Mouse (Mus musculus): ENCODE results near the gene Il18. TPM values are rescaled to one million over a fixed set of nuclear protein-coding genes. Genes with fewer than 3 reads are reported as not detected.
A peak's percentile ranks its signal among the peaks of the same experiment; 100 is the strongest.

Il18 gene
- total and polyA plus RNA-seq, 3 experiments: not detected

- H3K9me3 ChIP-seq (replicated peaks; ENCODE audit: insufficient read depth, low read length): no peaks in the 10 kb centered on the region
- H3K27me3 ChIP-seq (ENCODE audit: control insufficient read depth in 1 of 2, insufficient read depth in 2 of 2, low read length in 2 of 2): no peaks in the 10 kb centered on the region
- no peak overlapping the region for H3K9ac ChIP-seq (ENCODE audit: control insufficient read depth, low read depth, low read length, poor library complexity, severe bottlenecking)
- peaks cover 3 to 18% of the 10 kb centered on the region in 2 experiments; a peak in 3 of 4 replicates for H3K36me3 ChIP-seq (ENCODE audit: control insufficient read depth in 1 of 2, insufficient read depth in 2 of 2, low read length in 2 of 2)
- DNase-seq (ENCODE audit: low read depth, low spot score): no peak
- no peak overlapping the region for H3K4me3 ChIP-seq (ENCODE audit: control insufficient read depth in 1 of 2, insufficient read depth in 1 of 2, low read depth in 2 of 2, low read length in 2 of 2)
- no peaks in the 10 kb centered on the region for H3K4me1 ChIP-seq (ENCODE audit: control insufficient read depth in 1 of 2, insufficient read depth in 2 of 2, low read length in 2 of 2)
- no peaks in the 10 kb centered on the region; the same call in 1 of the 2 replicates for H3K79me2 ChIP-seq (ENCODE audit: control insufficient read depth, insufficient read depth, low read length, poor library complexity)
- TF ChIP-seq POLR2AphosphoS2 (IDR thresholded peaks at IDR 0.05; ENCODE audit: low read length): 0 out of 2 replicates have a peak, but pooled peaks have one; percentile 53
- TF ChIP-seq ZMIZ1 (IDR thresholded peaks at IDR 0.05; ENCODE audit: low read depth, low read length): no peak
- no peak for TF ChIP-seq MXI1 (IDR thresholded peaks at IDR 0.05; ENCODE audit: low read depth, low read length)
- H3K27ac ChIP-seq (ENCODE audit: control insufficient read depth, low read depth, low read length): no peak overlapping the region
These were observed 40.3 kb downstream of the Il18 start for GRCm38 (mm10) chr9:50594794-50595417.

- Histone ChIP-seq H3K36me3 (ENCODE audit: control insufficient read depth in 1 of 2, insufficient read depth in 2 of 2, low read length in 2 of 2) (peaks cover 17 to 26% of the 10 kb centered on the region in 2 experiments), H3K79me2 (ENCODE audit: control insufficient read depth, insufficient read depth, low read length, poor library complexity) (peaks cover 16% of the 10 kb centered on the region), H3K4me1 (ENCODE audit: control insufficient read depth in 1 of 2, insufficient read depth in 2 of 2, low read length in 2 of 2) (peaks cover 1 to 11% of the 10 kb centered on the region in 2 experiments; a peak in 2 of 4 replicates), H3K27ac (ENCODE audit: control insufficient read depth, low read depth, low read length) (no peak overlapping the region), H3K9ac (ENCODE audit: control insufficient read depth, low read depth, low read length, poor library complexity, severe bottlenecking) (no peak overlapping the region), H3K27me3 (ENCODE audit: control insufficient read depth in 1 of 2, insufficient read depth in 2 of 2, low read length in 2 of 2) (no peaks in the 10 kb centered on the region), H3K9me3 (replicated peaks; ENCODE audit: insufficient read depth, low read length) (no peaks in the 10 kb centered on the region), H3K4me3 (ENCODE audit: control insufficient read depth in 1 of 2, insufficient read depth in 1 of 2, low read depth in 2 of 2, low read length in 2 of 2) (no peak overlapping the region)
- DNase-seq (ENCODE audit: low read depth, low spot score): no peak
- TF ChIP-seq TAL1 (IDR thresholded peaks at IDR 0.05; ENCODE audit: low read length) (no peak), ZKSCAN1 (IDR thresholded peaks at IDR 0.05; ENCODE audit: low read depth, low read length) (no peak), MAZ (IDR thresholded peaks at IDR 0.05; ENCODE audit: low read depth, low read length) (no peak), POLR2AphosphoS2 (IDR thresholded peaks at IDR 0.05; ENCODE audit: low read length) (no peak), UBTF (IDR thresholded peaks at IDR 0.05; ENCODE audit: borderline replicate concordance, insufficient read depth, low read depth, low read length) (no peak), POLR2AphosphoS5 (IDR thresholded peaks at IDR 0.05; ENCODE audit: borderline replicate concordance, low read depth, low read length) (no peak), CTCF (IDR thresholded peaks at IDR 0.05 in 2 of 3, conservative IDR thresholded peaks at IDR 0.05 in 1 of 3; ENCODE audit: control insufficient read depth in 1 of 3, insufficient read depth in 1 of 3, low read depth in 2 of 3, low read length in 3 of 3, poor library complexity in 1 of 3, severe bottlenecking in 1 of 3) (no peak), TBP (IDR thresholded peaks at IDR 0.05; ENCODE audit: low read depth, low read length) (no peak), TCF12 (IDR thresholded peaks at IDR 0.05; ENCODE audit: low read depth, low read length) (no peak), USF2 (IDR thresholded peaks at IDR 0.05; ENCODE audit: borderline replicate concordance in 1 of 2, insufficient read depth in 1 of 2, low read depth in 1 of 2, low read length in 2 of 2) (no peak)
These were observed 42.3 kb downstream of the Il18 start for GRCm38 (mm10) chr9:50596973-50597372.

GRCm38 (mm10) chr9:50601536-50601935, 46.9 kb downstream of the Il18 start:
- Histone ChIP-seq H3K9me3 (replicated peaks; ENCODE audit: insufficient read depth, low read length) (no peaks in the 10 kb centered on the region), H3K9ac (ENCODE audit: control insufficient read depth, low read depth, low read length, poor library complexity, severe bottlenecking) (peak overlapping the region; percentile 46), H3K4me1 (ENCODE audit: control insufficient read depth in 1 of 2, insufficient read depth in 2 of 2, low read length in 2 of 2) (peaks cover 1 to 23% of the 10 kb centered on the region in 2 experiments; a peak in 2 of 4 replicates), H3K36me3 (ENCODE audit: control insufficient read depth in 1 of 2, insufficient read depth in 2 of 2, low read length in 2 of 2) (peaks cover 28 to 30% of the 10 kb centered on the region in 2 experiments), H3K79me2 (ENCODE audit: control insufficient read depth, insufficient read depth, low read length, poor library complexity) (peaks cover 47% of the 10 kb centered on the region), H3K27ac (ENCODE audit: control insufficient read depth, low read depth, low read length) (peak overlapping the region; percentile 67), H3K4me3 (ENCODE audit: control insufficient read depth in 1 of 2, insufficient read depth in 1 of 2, low read depth in 2 of 2, low read length in 2 of 2) (peak overlapping the region; percentile 37 to 63), H3K27me3 (ENCODE audit: control insufficient read depth in 1 of 2, insufficient read depth in 2 of 2, low read length in 2 of 2) (no peaks in the 10 kb centered on the region)
- TF ChIP-seq MAFK (IDR thresholded peaks at IDR 0.05; ENCODE audit: borderline replicate concordance, low read depth, low read length) (no peak), TBP (IDR thresholded peaks at IDR 0.05; ENCODE audit: low read depth, low read length) (peak; percentile 42; the same call in 1 of the 2 replicates), ETS1 (IDR thresholded peaks at IDR 0.05; ENCODE audit: low read depth, low read length) (0 out of 2 replicates have a peak, but pooled peaks have one; percentile 13), MYC (IDR thresholded peaks at IDR 0.05; ENCODE audit: low read depth, low read length) (no peak), SIN3A (IDR thresholded peaks at IDR 0.05; ENCODE audit: low read length) (peak; percentile 42; the same call in 1 of the 2 replicates), TAL1 (IDR thresholded peaks at IDR 0.05; ENCODE audit: low read length) (peak; percentile 81), USF2 (IDR thresholded peaks at IDR 0.05; ENCODE audit: borderline replicate concordance in 1 of 2, insufficient read depth in 1 of 2, low read depth in 1 of 2, low read length in 2 of 2) (no peak), EP300 (IDR thresholded peaks at IDR 0.05; ENCODE audit: low read depth in 1 of 2, low read length in 2 of 2) (peak; percentile 27 to 31)
- DNase-seq (ENCODE audit: low read depth, low spot score): peak; percentile 76

Data from MEL (cell line).